8 mouse cellular contexts compared by ENCODE assay signal in the genomic region with DNA sequence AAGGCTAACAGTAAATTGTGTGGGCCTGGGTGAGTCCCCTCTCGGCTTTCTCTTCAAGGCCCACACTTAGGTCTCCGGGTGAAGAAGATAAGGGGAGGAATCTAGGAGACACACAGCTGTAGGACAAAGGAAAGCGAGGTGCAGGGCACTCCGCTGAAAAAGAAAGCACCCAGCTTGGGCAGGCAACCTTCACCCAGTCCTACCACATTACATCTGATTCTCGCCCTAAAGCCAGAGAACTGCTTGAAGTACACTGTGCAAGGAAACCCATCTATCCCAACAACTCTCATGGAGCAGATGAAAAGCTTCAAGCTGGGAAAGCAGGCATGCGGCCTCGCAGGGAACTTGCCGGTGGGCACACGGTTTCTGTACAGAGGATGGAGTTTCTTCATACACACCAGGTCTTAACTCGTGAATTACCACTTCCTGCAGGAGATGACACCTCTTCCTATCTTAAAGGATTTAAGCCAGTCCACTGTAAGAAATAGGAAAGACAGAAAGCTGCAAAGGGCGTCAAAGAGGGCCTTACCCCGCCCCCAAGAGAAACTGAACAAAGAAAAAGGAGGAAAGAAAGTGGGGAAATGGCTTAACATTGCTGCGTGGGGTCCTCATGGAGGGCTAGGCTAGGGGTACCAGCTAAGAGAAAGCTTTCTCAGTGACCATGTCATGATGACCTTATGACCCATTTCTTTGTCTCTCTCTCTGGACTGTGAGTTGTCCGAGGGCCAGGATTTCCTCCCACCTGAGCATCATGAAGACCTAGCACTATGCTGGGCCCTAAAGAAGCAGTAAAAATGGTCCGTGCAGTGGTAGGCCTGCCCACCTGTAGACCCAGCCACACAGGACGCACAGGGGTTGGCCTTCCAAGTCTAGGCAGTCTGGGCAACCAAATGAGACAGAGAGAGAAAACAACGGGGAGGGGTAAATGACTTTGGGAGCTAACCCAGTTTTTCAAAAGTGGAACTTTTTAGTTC. TPM values are rescaled to one million over a fixed set of nuclear protein-coding genes. Genes with fewer than 3 reads are reported as not detected.
DNase-seq lines count a peak whose midpoint lies in the region; ATAC-seq and TF ChIP-seq lines count a peak whose summit lies in the region.

No protein-coding gene starts in this region.

- 35% methylated on average over 17 of the region's 17 CpGs for WGBS in lung, adult 2 months
- WGBS in limb, embryonic 15.5 days: 50% methylated on average over 17 of the region's 17 CpGs
- 53% methylated on average over 17 of the region's 17 CpGs for WGBS in stomach, embryonic 15.5 days

- peaks cover 16% of the 10 kb centered on the region for H3K4me1 ChIP-seq in lung, adult 2 months (ENCODE audit: control insufficient read depth, insufficient read depth, low read length)
- peaks cover 26% of the 10 kb centered on the region for H3K4me1 ChIP-seq in limb, embryonic 15.5 days
- peaks cover 17% of the 10 kb centered on the region for H3K4me1 ChIP-seq in stomach, embryonic 15.5 days

- H3K27ac ChIP-seq in limb, embryonic 15.5 days: peak overlapping the region; percentile 100
- peak overlapping the region; percentile 91 for H3K27ac ChIP-seq in stomach, embryonic 15.5 days

- no peaks in the 10 kb centered on the region for H3K27me3 ChIP-seq in limb, embryonic 15.5 days
- no peaks in the 10 kb centered on the region for H3K27me3 ChIP-seq in stomach, embryonic 15.5 days (replicated peaks)

- peak overlapping the region; percentile 42; the same call in 1 of the 2 replicates for H3K9ac ChIP-seq in limb, embryonic 15.5 days
- peak overlapping the region; percentile 39; the same call in 1 of the 2 replicates for H3K9ac ChIP-seq in stomach, embryonic 15.5 days

- peak; percentile 49 for DNase-seq in lung, adult 2 months
- DNase-seq in lung, postnatal 36 days: no peak
- DNase-seq in cerebellum, postnatal 36 days: peak; percentile 20 to 22
- peak; percentile 48 to 57 for DNase-seq in heart, postnatal 10 days
- no peak for DNase-seq in left cerebral cortex, adult 18-20 months (ENCODE audit: low spot score in 2 of 2)
- no peak for DNase-seq in MN1 (ENCODE audit: low spot score)

- H3K4me3 ChIP-seq in lung, adult 2 months (replicated peaks; ENCODE audit: extremely low read depth, low read depth, low read length): peak overlapping the region; percentile 82
- H3K4me3 ChIP-seq in limb, embryonic 15.5 days: peak overlapping the region; percentile 85
- peak overlapping the region; percentile 66 for H3K4me3 ChIP-seq in stomach, embryonic 15.5 days (replicated peaks)

- no peaks in the 10 kb centered on the region for H3K36me3 ChIP-seq in limb, embryonic 15.5 days
- no peaks in the 10 kb centered on the region for H3K36me3 ChIP-seq in stomach, embryonic 15.5 days

- intact Hi-C loops in heart, postnatal 10 days (cut with DNase I): no loop called here

- TF ChIP-seq POLR2A in lung, adult 2 months (IDR thresholded peaks at IDR 0.05; ENCODE audit: borderline replicate concordance, extremely low read depth, low read depth, low read length): 0 out of 2 replicates have a peak, but pooled peaks have one; percentile 32

- TF ChIP-seq CTCF in lung, adult 2 months (IDR thresholded peaks at IDR 0.05; ENCODE audit: insufficient read depth, low read length): no peak

- peak overlapping the region; percentile 67 for H3K4me2 ChIP-seq in limb, embryonic 15.5 days
- H3K4me2 ChIP-seq in stomach, embryonic 15.5 days: peak overlapping the region; percentile 87

- ATAC-seq in limb, embryonic 15.5 days (ENCODE audit: insufficient number of reproducible peaks, low FRiP score, low TSS enrichment, low read depth): no peak
- no peak for ATAC-seq in stomach, embryonic 15.5 days (ENCODE audit: insufficient read depth, low FRiP score, low read depth)

- no peaks in the 10 kb centered on the region for H3K9me3 ChIP-seq in limb, embryonic 15.5 days
- no peaks in the 10 kb centered on the region for H3K9me3 ChIP-seq in stomach, embryonic 15.5 days

RNA-seq across cellular contexts. Expression of gene Rhob, which starts 1.1 kb away (rescaled TPM):
- 324 and 526 TPM in 2 replicates for polyA plus RNA-seq in lung, adult 2 months (2012; rRNA removed)
- total RNA-seq in heart, postnatal 10 days (2021): 100 to 1,000 TPM; 167 to 177 TPM
- polyA plus RNA-seq in limb, embryonic 15.5 days (2015; fragmentation: Nextera tagmentation; extraction: Ambion mirVana): 54.1 and 60.5 TPM in 2 replicates
- polyA plus RNA-seq in stomach, embryonic 15.5 days (2015; fragmentation: Nextera tagmentation; extraction: Ambion mirVana): 41.5 and 43.8 TPM in 2 replicates
- 100 to 1,000 TPM; 250 TPM for total RNA-seq in left cerebral cortex, adult 18-20 months (2021)

Comparison
In these comparisons a context has a peak if more than half of its experiments do, and no peak if none do; other contexts are left out.
1. DNase-seq: peak in lung, adult 2 months (single experiment), cerebellum, postnatal 36 days (2 of 2) and heart, postnatal 10 days (2 of 2); none in lung, postnatal 36 days (single experiment), left cerebral cortex, adult 18-20 months (0 of 2) and MN1 (single experiment).
2. Peak in every context shown above with its lines, with median percentiles within 50 percentile points of each other: H3K4me3 ChIP-seq.